Mouse (Mus musculus) cortical plate, adult 2 months (tissue): ENCODE data around the gene Mal. TPM values are rescaled to one million over a fixed set of nuclear protein-coding genes. Genes with fewer than 3 reads are reported as not detected.

Source experiments
- H3K27ac ChIP-seq: fragments of 200-500 bp; 2 replicates; pipeline ENCODE4 v1.5.1; 2012; ENCODE audit warnings: low read length, control low read depth, inconsistent platforms; ENCODE audit not compliant: insufficient read depth
- H3K4me1 ChIP-seq: fragments of 200-500 bp; 2 replicates; pipeline ENCODE4 v1.6.1; 2011; ENCODE audit warnings: low read length; ENCODE audit not compliant: control insufficient read depth, insufficient read depth
- H3K4me3 ChIP-seq: fragments of 200-500 bp; 2 replicates; pipeline ENCODE4 v1.5.1; 2011; ENCODE audit warnings: mild to moderate bottlenecking, low read length, control low read depth; ENCODE audit not compliant: insufficient read depth
- CTCF ChIP-seq: fragments of 200-500 bp; IDR thresholded peaks from 2 replicates; pipeline ENCODE4 v1.5.1; 2011; ENCODE audit warnings: mild to moderate bottlenecking, control low read depth, low read length; ENCODE audit not compliant: insufficient read depth; ENCODE audit errors: extremely low read depth
- POLR2A ChIP-seq: fragments of 200-500 bp; IDR thresholded peaks from 2 replicates; pipeline ENCODE4 v1.6.1; 2011; ENCODE audit warnings: mild to moderate bottlenecking, low read length, control low read depth; ENCODE audit not compliant: insufficient read depth; ENCODE audit errors: extremely low read depth
- polyA plus RNA-seq: library from polyadenylated mRNA; depleted of rRNA; stranded (reverse); fragments of >200 nt; gene quantifications from 2 replicates; pipeline ENCODE4 v1.2.3, GENCODE M21; 2012

The Mal gene
- polyA plus RNA-seq, 1 experiment: 209 TPM

- peak overlapping the region; percentile 68; the same call in 1 of the 2 replicates for H3K27ac ChIP-seq
- no peak for TF ChIP-seq POLR2A
- TF ChIP-seq CTCF: no peak
- no peak overlapping the region for H3K4me3 ChIP-seq
- H3K4me1 ChIP-seq: no peaks in the 10 kb centered on the region
Measured at GRCm38 (mm10) chr2:127627990-127628570, 28.4 kb downstream of the Mal start.

GRCm38 (mm10) chr2:127627354-127627753, 29.1 kb downstream of the Mal start:
- Histone ChIP-seq H3K27ac (peak overlapping the region; percentile 68; the same call in 1 of the 2 replicates), H3K4me1 (no peaks in the 10 kb centered on the region), H3K4me3 (no peak overlapping the region)
- TF ChIP-seq POLR2A (no peak), CTCF (no peak)

GRCm38 (mm10) chr2:127625659-127626058, 30.8 kb downstream of the Mal start:
- no peak overlapping the region for H3K4me3 ChIP-seq
- peak overlapping the region; percentile 86; the same call in 1 of the 2 replicates for H3K27ac ChIP-seq
- no peaks in the 10 kb centered on the region for H3K4me1 ChIP-seq
- no peak for TF ChIP-seq CTCF
- no peak for TF ChIP-seq POLR2A

GRCm38 (mm10) chr2:127624786-127625185, 31.7 kb downstream of the Mal start:
- H3K27ac ChIP-seq: no peak overlapping the region
- TF ChIP-seq CTCF (no peak), POLR2A (no peak)
- H3K4me3 ChIP-seq: no peak overlapping the region
- H3K4me1 ChIP-seq: no peaks in the 10 kb centered on the region

GRCm38 (mm10) chr2:127622065-127622464, 34.4 kb downstream of the Mal start:
- no peak overlapping the region for H3K27ac ChIP-seq
- no peak overlapping the region for H3K4me3 ChIP-seq
- no peaks in the 10 kb centered on the region for H3K4me1 ChIP-seq
- TF ChIP-seq POLR2A (no peak), CTCF (no peak)

GRCm38 (mm10) chr2:127619311-127619710, 37.2 kb downstream of the Mal start:
- TF ChIP-seq CTCF: no peak
- no peak for TF ChIP-seq POLR2A
- Histone ChIP-seq H3K27ac (no peak overlapping the region), H3K4me1 (no peaks in the 10 kb centered on the region), H3K4me3 (no peak overlapping the region)

- TF ChIP-seq POLR2A (no peak), CTCF (no peak)
- Histone ChIP-seq H3K4me1 (no peaks in the 10 kb centered on the region; the same call in 1 of the 2 replicates), H3K27ac (peak overlapping the region; percentile 95), H3K4me3 (no peak overlapping the region)
Measured at GRCm38 (mm10) chr2:127612288-127612687, 44.2 kb downstream of the Mal start.

GRCm38 (mm10) chr2:127611386-127611785, 45.1 kb downstream of the Mal start:
- H3K27ac ChIP-seq: peak overlapping the region; percentile 82; the same call in 1 of the 2 replicates
- TF ChIP-seq POLR2A (no peak), CTCF (no peak)

GRCm38 (mm10) chr2:127608986-127609385, 47.5 kb downstream of the Mal start:
- Histone ChIP-seq H3K27ac (peak overlapping the region; percentile 53; the same call in 1 of the 2 replicates), H3K4me1 (no peaks in the 10 kb centered on the region; the same call in 1 of the 2 replicates), H3K4me3 (no peak overlapping the region)

More at GRCm38 (mm10) chr2:127611386-127611785, 45.1 kb downstream of the Mal start:
- H3K4me3 ChIP-seq: no peak overlapping the region
- no peaks in the 10 kb centered on the region; the same call in 1 of the 2 replicates for H3K4me1 ChIP-seq

GRCm38 (mm10) chr2:127608234-127608633, 48.3 kb downstream of the Mal start:
- Histone ChIP-seq H3K4me1 (no peaks in the 10 kb centered on the region; the same call in 1 of the 2 replicates), H3K27ac (no peak overlapping the region; the same call in 1 of the 2 replicates), H3K4me3 (no peak overlapping the region)
- TF ChIP-seq POLR2A (no peak), CTCF (peak; percentile 46)

More at GRCm38 (mm10) chr2:127608986-127609385, 47.5 kb downstream of the Mal start:
- no peak for TF ChIP-seq CTCF
- no peak for TF ChIP-seq POLR2A
